Mouse (Mus musculus): ENCODE measurements around the gene Map6d1.

Gene Map6d1

DNA sequence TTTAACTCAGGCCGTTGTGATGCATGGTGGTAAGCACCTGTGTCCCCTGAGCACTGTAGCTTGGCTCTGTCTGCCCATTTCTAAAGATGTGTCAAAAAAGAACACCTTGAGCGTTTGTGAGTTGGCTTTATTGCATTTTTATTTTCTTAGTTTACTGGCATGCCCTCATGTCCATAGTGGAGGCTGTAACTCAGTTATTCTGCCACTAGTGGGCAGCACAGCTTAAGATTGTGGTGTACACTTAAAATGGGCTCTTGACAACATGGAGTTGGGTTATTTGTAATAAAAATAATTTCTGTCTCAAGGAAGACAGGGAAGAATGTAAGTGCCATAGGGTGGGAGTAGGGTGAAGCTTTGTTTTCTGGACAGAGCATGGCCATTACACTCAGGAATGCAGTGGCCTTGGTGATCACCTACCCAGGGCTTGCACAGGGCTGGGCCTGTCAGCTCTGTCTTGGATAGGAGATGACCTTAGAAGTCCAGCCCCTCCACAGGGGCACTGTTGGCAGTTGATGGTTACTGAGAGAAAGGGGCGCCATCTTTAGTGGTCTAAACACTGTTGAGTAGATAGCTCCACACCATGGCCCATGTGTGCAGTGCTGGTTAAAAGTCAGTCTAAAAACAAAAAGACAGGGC, 27.4 kb downstream of the Map6d1 start:
- no peak for TF ChIP-seq GATA4 (IDR thresholded peaks at IDR 0.05; ENCODE audit: insufficient replicate concordance, low read length)

- no peak for TF ChIP-seq GATA4 (IDR thresholded peaks at IDR 0.05; ENCODE audit: insufficient replicate concordance, low read length)
These were observed 41.5 kb downstream of the Map6d1 start for GRCm38 (mm10) chr16:20199501-20200201.

DNA sequence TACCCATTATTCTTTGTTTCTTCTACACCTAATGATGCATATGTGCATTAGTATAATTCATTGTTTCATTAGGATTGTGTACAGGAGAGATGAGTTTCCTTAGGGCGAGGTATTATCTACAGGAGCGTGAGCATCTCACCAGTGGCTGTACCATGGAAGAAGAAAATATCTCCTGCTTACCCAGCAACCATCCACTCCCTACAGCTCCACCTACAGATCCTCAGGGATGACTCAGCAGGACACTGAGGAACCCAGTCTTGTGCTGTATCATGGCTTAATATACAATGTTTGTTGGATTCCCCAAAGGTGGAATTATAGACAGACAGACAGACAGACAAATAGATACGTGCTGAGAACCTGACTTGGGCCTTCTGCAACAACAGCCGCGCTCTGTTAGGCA, 44.2 kb downstream of the Map6d1 start:
- TF ChIP-seq GATA4 (IDR thresholded peaks at IDR 0.05; ENCODE audit: insufficient replicate concordance, low read length) = no peak

- no peak for TF ChIP-seq GATA4 (IDR thresholded peaks at IDR 0.05; ENCODE audit: insufficient replicate concordance, low read length)
These were observed 45.6 kb downstream of the Map6d1 start for GRCm38 (mm10) chr16:20195546-20195945.

- no peak for TF ChIP-seq GATA4 (IDR thresholded peaks at IDR 0.05; ENCODE audit: insufficient replicate concordance, low read length)
These were observed 49.1 kb downstream of the Map6d1 start for GRCm38 (mm10) chr16:20192043-20192442.

DNA sequence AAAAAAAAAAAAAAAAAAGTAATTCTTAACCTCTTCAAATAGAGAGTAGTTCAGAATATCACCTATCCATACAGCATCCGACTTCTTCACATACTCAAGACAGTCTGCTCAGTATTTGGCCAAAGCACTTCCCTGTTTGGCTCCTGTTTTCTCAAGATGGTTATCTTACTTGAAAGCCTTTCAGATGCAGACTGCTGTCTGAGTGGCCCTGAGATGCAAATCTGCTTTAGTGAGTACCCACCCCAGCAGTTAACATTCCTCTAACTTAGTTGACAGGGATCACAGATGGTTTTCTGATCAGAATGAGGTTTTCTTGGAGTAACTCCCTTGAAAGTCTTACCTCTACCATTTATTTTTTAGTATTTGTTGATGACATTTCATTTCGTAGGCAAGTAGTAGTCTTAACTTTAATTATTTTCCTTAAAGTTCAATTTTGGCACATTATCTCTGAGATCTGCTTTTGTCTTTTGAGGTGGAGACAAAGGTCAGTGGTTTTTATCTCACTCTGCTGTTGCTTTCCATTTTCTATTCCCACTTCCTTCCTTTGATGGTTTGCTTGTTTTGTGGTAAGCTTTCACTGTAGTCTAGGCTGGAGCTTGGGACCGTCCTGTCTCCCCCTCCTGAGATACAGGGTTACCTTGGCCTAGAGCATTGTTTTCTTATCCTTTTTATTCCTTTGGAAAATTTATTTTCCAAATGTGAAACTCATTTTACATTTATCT, 49.8 kb downstream of the Map6d1 start:
- TF ChIP-seq GATA4 (IDR thresholded peaks at IDR 0.05; ENCODE audit: insufficient replicate concordance, low read length) = no peak

DNA sequence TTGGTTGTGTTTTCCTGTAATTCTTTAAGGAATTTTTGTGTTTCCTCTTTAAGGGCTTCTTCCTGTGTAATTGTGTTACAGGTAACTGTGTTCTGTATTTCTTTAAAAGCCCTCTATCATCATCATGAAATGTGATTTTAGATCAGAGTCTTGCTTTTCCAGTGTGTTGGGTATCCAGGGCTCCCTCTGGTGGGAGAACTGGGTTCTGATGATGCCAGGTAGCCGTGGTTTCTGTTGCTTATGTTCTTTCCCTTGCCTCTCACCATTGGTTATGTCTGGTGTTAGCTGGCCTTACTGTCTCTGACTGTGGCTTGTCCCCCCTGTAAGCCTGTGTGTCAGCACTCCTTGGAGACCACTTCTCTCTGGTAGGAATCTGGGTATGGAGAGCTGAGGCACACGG, 55.8 kb downstream of the Map6d1 start:
- TF ChIP-seq GATA4 (IDR thresholded peaks at IDR 0.05; ENCODE audit: insufficient replicate concordance, low read length) = no peak

All from liver, adult (tissue).